Mouse (Mus musculus): ENCODE data around the gene Xpr1.

Xpr1 gene

DNA sequence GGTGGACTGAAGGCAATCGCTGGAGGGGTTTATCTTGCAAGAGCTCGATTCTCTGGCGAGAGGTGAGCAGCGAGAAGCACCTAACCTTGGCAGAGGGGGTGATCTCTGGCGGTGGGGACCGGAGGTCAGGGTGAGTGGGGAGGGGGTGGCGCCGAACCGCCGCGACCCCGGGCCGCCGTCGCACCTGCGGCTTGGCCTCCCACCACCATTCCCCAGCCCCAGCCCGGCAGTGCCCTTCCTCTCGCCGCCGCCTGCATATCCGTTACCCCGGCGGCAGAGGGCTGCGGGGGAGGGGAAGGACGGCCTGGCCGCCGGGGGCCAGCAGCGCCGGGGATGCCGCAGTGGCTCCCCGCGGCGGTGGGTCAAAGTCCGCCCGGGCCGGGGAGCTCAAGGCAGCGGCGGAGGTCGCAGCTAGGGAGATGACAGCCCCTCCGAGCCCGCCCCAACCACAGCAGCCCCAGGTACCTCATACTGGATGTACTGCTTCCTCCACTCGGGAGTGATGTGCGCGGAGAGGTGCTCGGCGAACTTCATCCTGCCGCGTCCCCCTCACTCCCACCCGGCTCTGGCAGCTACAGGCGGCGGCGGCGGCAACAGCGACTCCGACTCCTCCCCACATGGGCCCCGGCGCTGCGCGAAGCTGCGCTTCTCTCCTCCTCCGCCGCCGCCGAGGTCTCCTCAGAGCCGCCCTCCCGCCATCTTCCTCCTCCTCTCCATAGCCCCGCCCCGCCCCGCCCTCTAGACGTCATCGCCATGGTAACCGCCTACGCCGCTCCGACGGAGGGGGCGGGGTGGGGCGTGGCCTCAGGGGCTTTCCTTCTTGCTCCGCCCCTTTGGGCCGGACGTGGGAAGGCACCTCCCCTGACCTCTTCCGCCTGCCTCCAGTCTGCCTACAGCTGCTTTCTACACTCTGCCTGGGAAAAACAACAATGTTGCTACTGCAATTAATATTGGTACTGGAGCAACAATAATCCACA, at the start of gene Xpr1:
Xpr1 (minus strand) TSS at position 715 of the 977 bp plus-strand sequence.
- DNase-seq (ENCODE audit: low read depth, low spot score), result peak; percentile 97

- no peak for DNase-seq (ENCODE audit: low read depth, low spot score)
Measured at GRCm38 (mm10) chr1:155463442-155463841, 46.2 kb upstream of the Xpr1 start.

GRCm38 (mm10) chr1:155462582-155462981, 45.4 kb upstream of the Xpr1 start:
- no peak for DNase-seq (ENCODE audit: low read depth, low spot score)

GRCm38 (mm10) chr1:155457532-155457931, 40.3 kb upstream of the Xpr1 start:
- peak; percentile 27 for DNase-seq (ENCODE audit: low read depth, low spot score)

DNA sequence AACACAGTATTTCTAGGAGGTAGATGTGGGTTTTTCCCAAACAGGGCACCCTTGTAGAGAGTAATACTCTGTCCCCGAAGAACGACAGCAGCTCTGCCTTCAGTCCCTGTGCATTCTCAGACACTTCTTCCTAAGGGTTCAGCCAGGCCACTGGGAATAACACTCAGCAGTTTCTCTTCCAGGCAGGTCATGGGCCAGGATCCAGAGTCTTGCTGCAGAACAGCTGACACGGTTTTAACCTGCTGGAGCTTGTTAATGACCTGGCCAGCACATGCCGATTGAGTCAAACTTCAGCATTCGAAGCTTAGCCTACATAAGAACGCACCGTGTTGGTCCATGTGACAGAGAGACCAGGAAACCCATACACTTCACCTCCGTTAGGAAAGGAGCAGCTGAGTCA, 36.0 kb upstream of the Xpr1 start:
- DNase-seq (ENCODE audit: low read depth, low spot score), result no peak

- DNase-seq (ENCODE audit: low read depth, low spot score), result no peak
Measured at GRCm38 (mm10) chr1:155448932-155449331, 31.7 kb upstream of the Xpr1 start.

DNA sequence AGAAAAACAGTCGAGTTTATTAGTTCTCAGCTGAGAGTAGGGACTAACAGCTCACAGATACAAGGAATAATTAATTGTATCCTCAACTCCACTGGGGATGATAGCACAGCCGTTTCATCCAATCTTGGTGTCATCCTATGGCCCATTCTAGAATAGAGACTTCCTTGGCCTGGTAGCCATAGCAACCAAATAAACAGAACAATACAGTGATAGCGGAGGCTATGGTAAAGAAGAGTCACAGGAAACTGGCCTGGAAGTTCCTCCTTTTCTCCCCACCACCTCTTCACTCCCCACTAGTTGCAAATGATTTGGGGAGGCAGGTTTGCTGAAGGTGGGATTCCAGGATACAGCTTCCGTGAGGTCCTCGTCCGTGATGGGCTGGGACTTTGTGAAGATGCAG, 30.1 kb upstream of the Xpr1 start:
- DNase-seq (ENCODE audit: low read depth, low spot score), result peak; percentile 13

GRCm38 (mm10) chr1:155443115-155443514, 25.9 kb upstream of the Xpr1 start:
- no peak for DNase-seq (ENCODE audit: low read depth, low spot score)

- DNase-seq (ENCODE audit: low read depth, low spot score), result no peak
Measured at GRCm38 (mm10) chr1:155442521-155443001, 25.3 kb upstream of the Xpr1 start.

GRCm38 (mm10) chr1:155439551-155439950, 22.3 kb upstream of the Xpr1 start:
- no peak for DNase-seq (ENCODE audit: low read depth, low spot score)

- DNase-seq (ENCODE audit: low read depth, low spot score), result no peak
Measured at GRCm38 (mm10) chr1:155438525-155438924, 21.3 kb upstream of the Xpr1 start.

GRCm38 (mm10) chr1:155429304-155429703, 12.1 kb upstream of the Xpr1 start:
- no peak for DNase-seq (ENCODE audit: low read depth, low spot score)

DNA sequence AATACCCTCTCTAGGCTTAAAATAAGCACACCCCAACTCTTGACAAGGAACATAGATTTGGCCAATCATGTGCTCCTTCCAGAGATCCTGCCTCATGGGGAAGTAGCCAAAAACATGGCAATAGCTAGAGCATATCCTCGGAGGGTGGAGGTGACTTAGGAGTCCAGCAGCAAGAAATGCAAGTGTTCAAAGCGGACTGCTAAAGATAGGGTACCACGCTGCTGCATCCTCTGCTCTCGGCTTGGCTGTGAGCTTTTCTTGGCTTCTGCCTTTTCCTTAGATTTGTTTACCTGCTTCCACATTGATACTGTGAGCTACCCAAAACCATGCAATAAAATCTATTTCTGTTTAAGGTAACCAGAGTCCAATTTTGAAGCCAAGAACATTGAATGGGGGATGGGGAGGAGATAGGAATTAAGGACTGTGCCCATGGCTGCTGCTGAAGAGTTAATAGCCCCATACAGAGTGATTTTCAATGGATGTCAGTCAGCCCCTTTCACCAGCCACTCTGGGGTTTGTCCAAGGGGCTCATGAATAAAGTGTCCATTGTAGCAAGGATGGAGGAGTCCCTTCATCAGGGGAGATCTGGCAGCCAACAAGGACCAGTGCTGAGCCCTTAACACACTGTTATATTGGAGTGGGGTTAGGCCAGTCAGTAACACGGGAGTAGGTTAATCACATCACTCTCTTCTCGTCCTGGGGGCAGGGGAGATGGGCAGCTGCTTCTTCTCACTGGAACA, 10.1 kb upstream of the Xpr1 start:
- no peak for DNase-seq (ENCODE audit: low read depth, low spot score)

DNA sequence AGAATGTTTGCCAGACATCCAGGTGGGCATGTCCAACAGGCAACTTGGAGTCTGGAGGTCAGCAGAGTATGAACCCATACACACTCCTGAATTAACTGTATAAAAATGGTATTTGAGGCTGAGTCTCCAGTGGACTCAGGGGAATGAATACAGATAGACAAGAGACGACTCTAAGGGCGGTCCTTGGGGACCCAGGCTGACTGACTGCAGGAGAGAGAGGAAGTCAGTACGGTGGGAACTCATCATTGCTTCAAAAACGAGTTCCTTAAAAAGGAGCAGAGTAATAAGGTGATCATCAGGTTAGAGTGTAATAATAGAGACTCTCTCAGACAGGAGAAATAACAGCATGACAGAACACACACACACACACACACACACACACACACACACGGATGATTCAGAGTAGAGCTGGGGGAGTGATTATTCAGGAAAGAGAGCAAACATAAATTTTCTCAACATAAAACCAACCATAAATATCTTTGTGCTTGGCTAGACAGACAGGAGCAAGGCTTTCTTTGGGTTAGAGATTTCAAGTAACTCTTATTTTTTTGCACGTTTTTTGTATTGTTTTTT, 8.6 kb upstream of the Xpr1 start:
- no peak for DNase-seq (ENCODE audit: low read depth, low spot score)

DNA sequence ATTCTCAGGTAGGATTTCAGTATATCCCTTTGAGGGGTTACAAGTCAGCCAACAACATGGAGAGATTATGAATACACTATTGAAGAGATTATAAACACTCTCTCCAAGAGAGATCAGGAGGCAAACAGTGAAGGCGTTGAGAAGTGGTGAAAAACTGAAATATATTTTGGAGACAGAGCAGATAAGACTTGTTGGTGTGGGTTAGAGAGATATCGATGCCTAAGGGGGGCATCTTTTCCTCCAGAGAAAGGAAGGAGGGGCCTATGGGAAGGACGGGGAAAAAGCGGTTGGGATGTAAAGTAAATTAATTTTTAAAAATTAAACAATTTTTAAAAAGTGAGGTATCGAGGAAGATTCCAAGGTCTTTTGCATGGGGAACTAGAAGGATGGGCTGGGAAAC, 8.1 kb upstream of the Xpr1 start:
- DNase-seq (ENCODE audit: low read depth, low spot score), result no peak

DNA sequence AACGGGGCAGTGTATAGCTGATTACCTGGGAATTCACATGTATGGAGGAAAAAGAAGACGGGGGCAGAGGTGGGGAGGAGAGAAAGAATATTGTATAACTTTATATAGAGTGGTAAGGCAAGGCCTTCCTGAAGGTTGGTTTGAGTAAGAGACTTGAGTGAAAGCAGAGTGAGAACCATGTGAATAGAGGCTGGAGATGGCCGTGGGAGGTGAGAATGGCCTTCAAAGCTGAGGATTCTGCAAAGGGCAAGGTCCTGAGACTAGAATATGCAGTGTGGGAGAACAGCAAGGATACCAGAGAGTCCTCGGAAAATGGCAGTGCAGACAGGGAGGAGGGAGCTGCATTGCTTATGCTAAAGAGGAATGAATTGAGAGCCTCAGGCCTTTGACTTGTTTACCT, 6.6 kb upstream of the Xpr1 start:
- no peak for DNase-seq (ENCODE audit: low read depth, low spot score)

DNA sequence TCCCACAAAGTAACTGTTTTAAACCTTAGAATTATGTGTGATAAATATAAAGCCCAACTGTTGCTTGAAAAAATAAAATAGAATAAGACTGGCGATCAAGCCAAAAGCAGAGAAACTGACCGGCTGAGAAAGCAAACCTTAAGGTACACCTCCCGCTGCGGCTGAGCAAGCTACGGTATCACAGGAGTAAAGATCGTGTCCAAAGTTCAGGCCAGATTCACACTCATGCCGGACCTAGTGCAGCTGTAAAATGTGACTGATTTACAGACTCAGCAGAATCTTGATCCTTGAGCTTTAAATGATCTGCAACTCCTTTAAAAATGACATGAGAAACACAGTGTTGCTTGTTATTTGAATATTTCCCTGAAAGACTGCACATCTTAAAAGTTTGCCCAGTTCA, 4.8 kb upstream of the Xpr1 start:
- DNase-seq (ENCODE audit: low read depth, low spot score), result no peak

- peak; percentile 16 for DNase-seq (ENCODE audit: low read depth, low spot score)
Measured at GRCm38 (mm10) chr1:155416147-155416700, 991 bp downstream of the Xpr1 start.

DNA sequence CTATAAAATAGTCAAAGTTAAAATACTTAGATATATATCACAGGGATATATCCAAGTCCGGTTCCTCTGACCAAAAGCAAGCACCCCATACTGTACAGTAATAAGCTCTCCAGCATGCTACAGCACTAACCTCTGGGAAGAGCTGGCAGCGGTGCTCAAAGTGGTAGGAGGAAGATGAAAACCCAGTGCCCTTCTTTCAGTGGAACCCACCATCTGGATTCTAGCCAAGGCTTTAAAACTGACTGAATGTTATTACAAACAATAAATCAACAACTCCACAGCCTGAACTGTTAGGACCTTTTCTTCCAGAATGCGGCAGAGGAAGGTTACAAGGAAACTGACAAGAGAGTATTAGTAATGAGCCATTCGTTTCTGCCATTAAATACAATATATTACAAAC, 1.8 kb downstream of the Xpr1 start:
- DNase-seq (ENCODE audit: low read depth, low spot score), result no peak

DNA sequence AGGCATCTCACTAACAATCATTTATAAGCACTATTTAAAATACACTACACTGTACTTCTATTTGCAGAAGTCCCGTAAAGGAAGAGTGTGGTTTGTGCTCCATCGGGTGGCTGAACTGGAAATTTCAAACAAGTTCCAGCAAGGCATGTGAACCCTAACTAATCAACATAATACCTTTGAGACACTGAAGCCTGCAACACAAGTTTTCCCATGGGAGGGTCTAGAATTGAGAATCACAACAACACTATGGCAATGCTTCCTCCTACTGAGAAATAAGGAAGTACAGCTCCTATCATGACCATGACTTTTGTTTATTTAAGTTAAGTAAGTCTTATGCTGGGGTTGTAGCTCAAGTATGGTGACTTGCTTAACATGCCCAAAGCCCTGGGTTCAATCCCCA, 4.5 kb downstream of the Xpr1 start:
- no peak for DNase-seq (ENCODE audit: low read depth, low spot score)

- no peak for DNase-seq (ENCODE audit: low read depth, low spot score)
Measured at GRCm38 (mm10) chr1:155408577-155408966, 8.6 kb downstream of the Xpr1 start.
